Mouse (Mus musculus) urinary bladder, postnatal 25 days (tissue): ENCODE results near the gene Slc28a1.
"Not testable (repeated sequence)": the region's sequence is repeated elsewhere in the genome, so short reads cannot be mapped to it uniquely, and the experiment has no call there.

Experiments
- DNase-seq: peaks from one replicate; pipeline ENCODE4 v3.0.0; 2022; ENCODE audit warnings: low spot score

The Slc28a1 gene

GRCm38 (mm10) chr7:81124773-81125172, 10.2 kb downstream of the Slc28a1 start:
- no peak for DNase-seq

GRCm38 (mm10) chr7:81125215-81126175, 10.9 kb downstream of the Slc28a1 start:
- no peak for DNase-seq

GRCm38 (mm10) chr7:81131864-81132263, 17.3 kb downstream of the Slc28a1 start:
- DNase-seq = no peak

- no peak for DNase-seq
These were observed 18.3 kb downstream of the Slc28a1 start for GRCm38 (mm10) chr7:81132851-81133279.

- DNase-seq = no peak
These were observed 18.8 kb downstream of the Slc28a1 start for GRCm38 (mm10) chr7:81133416-81133815.

GRCm38 (mm10) chr7:81133941-81134340, 19.3 kb downstream of the Slc28a1 start:
- DNase-seq = no peak

- no peak for DNase-seq
These were observed 20.0 kb downstream of the Slc28a1 start for GRCm38 (mm10) chr7:81134614-81135067.

- no peak for DNase-seq
These were observed 22.7 kb downstream of the Slc28a1 start for GRCm38 (mm10) chr7:81137292-81137691.

- peak; percentile 34 for DNase-seq
These were observed 24.5 kb downstream of the Slc28a1 start for GRCm38 (mm10) chr7:81139100-81139499.

GRCm38 (mm10) chr7:81139671-81140404, 25.2 kb downstream of the Slc28a1 start:
- no peak for DNase-seq

- DNase-seq = no peak
These were observed 26.9 kb downstream of the Slc28a1 start for GRCm38 (mm10) chr7:81141541-81141940.

GRCm38 (mm10) chr7:81143056-81143455, 28.5 kb downstream of the Slc28a1 start:
- not testable (repeated sequence) for DNase-seq

GRCm38 (mm10) chr7:81149759-81150158, 35.2 kb downstream of the Slc28a1 start:
- DNase-seq = no peak

GRCm38 (mm10) chr7:81151216-81151615, 36.6 kb downstream of the Slc28a1 start:
- no peak for DNase-seq

GRCm38 (mm10) chr7:81152306-81152705, 37.7 kb downstream of the Slc28a1 start:
- DNase-seq = no peak

- DNase-seq = no peak
These were observed 38.2 kb downstream of the Slc28a1 start for GRCm38 (mm10) chr7:81152826-81153225.

GRCm38 (mm10) chr7:81153327-81153726, 38.7 kb downstream of the Slc28a1 start:
- no peak for DNase-seq

GRCm38 (mm10) chr7:81154244-81154643, 39.6 kb downstream of the Slc28a1 start:
- not testable (repeated sequence) for DNase-seq

GRCm38 (mm10) chr7:81154960-81155359, 40.4 kb downstream of the Slc28a1 start:
- DNase-seq = peak; percentile 38

GRCm38 (mm10) chr7:81158933-81159332, 44.3 kb downstream of the Slc28a1 start:
- DNase-seq = no peak

GRCm38 (mm10) chr7:81161666-81162065, 47.1 kb downstream of the Slc28a1 start:
- no peak for DNase-seq

- peak; percentile 71 for DNase-seq
These were observed 47.7 kb downstream of the Slc28a1 start for GRCm38 (mm10) chr7:81162345-81162744.

GRCm38 (mm10) chr7:81164411-81164810, 49.8 kb downstream of the Slc28a1 start:
- no peak for DNase-seq
